Mouse (Mus musculus) midbrain, embryonic 11.5 days (tissue): ENCODE measurements at regions not wholly inside any gene's neighbourhood (a gene's known extent, or its start where the extent isn't known, plus 50 kb on each side); places are given as distances from the start of the nearest gene placed in this dataset.

ENCODE experiments used
- ATAC-seq: fragments of 200-750 bp; cut with Nextera tagmentation; 2 replicates; pipeline ENCODE4 v1.8.0; 2017; ENCODE audit warnings: moderate TSS enrichment, moderate library complexity; ENCODE audit not compliant: low FRiP score
- DNase-seq: peaks from one replicate; pipeline ENCODE4 v3.0.0; 2015; ENCODE audit warnings: low spot score; ENCODE audit errors: missing footprints
- H3K27ac ChIP-seq: fragments of 300-500 bp; sonication (generic); 2 replicates; pipeline ENCODE4 v1.5.1; 2014; ENCODE audit warnings: low read depth, low read length
- H3K27me3 ChIP-seq: fragments of 300-500 bp; sonication (generic); 2 replicates; pipeline ENCODE4 v1.6.1; 2014; ENCODE audit warnings: mild to moderate bottlenecking, low read length, moderate library complexity, mixed read lengths; ENCODE audit not compliant: control insufficient read depth, insufficient read depth
- H3K36me3 ChIP-seq: fragments of 300-500 bp; sonication (generic); 2 replicates; pipeline ENCODE4 v1.6.1; 2014; ENCODE audit warnings: mild to moderate bottlenecking, low read length, moderate library complexity, mixed read lengths; ENCODE audit not compliant: control insufficient read depth, insufficient read depth
- H3K4me1 ChIP-seq: fragments of 300-500 bp; sonication (generic); 2 replicates; pipeline ENCODE4 v1.6.1; 2014; ENCODE audit warnings: low read length; ENCODE audit not compliant: control insufficient read depth, insufficient read depth
- H3K4me2 ChIP-seq: fragments of 300-500 bp; sonication (generic); 2 replicates; pipeline ENCODE4 v1.6.1; 2014; ENCODE audit warnings: mild to moderate bottlenecking, moderate library complexity
- H3K4me3 ChIP-seq: fragments of 300-500 bp; sonication (generic); 2 replicates; pipeline ENCODE4 v1.5.1; 2014; ENCODE audit warnings: low read depth, low read length
- H3K9ac ChIP-seq: fragments of 300-500 bp; sonication (generic); 2 replicates; pipeline ENCODE4 v1.6.1; 2014; ENCODE audit warnings: low read length
- H3K9me3 ChIP-seq: fragments of 300-500 bp; sonication (generic); 2 replicates; pipeline ENCODE4 v1.6.1; 2016; ENCODE audit warnings: low read length; ENCODE audit not compliant: control insufficient read depth
- WGBS: fragments of 180-500 bp; shearing (Covaris S2); extraction: QIAGEN DNeasy Blood & Tissue Kit; methylation state at CpG from one replicate; pipeline ENCODE4 v1.1.7; 2014; 5-methylcytosine and 5-hydroxymethylcytosine counted together

DNA sequence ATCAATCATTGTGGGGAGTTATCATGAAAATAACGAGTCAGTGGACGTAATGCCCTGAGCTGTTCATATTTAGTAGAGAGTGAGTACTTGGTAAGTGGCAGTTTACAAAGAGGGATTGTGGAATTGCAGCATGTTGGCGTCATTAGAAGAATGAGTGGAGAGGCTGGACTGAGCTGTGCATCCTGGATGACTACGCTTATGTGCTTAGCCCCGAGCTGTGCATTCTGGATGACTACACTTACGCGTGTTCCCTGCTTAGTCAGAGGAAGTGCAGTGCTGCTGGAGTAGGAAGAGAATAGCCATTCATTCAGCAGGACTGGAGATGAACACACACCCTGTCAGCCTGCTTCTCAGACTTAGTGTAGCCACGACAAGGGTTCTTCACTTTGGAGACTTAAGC, 182.5 kb downstream of the Hhipl2 start:
- no peaks in the 10 kb centered on the region for H3K9me3 ChIP-seq
- no peak overlapping the region for H3K4me2 ChIP-seq
- no peaks in the 10 kb centered on the region for H3K4me1 ChIP-seq
- no peak overlapping the region for H3K27ac ChIP-seq
- H3K4me3 ChIP-seq, result no peak overlapping the region
- no peaks in the 10 kb centered on the region for H3K27me3 ChIP-seq
- H3K36me3 ChIP-seq, result no peaks in the 10 kb centered on the region
- WGBS, result 88% methylated on average over 8 of the region's 8 CpGs
- no peak for ATAC-seq
- H3K9ac ChIP-seq, result no peak overlapping the region
- DNase-seq, result no peak

DNA sequence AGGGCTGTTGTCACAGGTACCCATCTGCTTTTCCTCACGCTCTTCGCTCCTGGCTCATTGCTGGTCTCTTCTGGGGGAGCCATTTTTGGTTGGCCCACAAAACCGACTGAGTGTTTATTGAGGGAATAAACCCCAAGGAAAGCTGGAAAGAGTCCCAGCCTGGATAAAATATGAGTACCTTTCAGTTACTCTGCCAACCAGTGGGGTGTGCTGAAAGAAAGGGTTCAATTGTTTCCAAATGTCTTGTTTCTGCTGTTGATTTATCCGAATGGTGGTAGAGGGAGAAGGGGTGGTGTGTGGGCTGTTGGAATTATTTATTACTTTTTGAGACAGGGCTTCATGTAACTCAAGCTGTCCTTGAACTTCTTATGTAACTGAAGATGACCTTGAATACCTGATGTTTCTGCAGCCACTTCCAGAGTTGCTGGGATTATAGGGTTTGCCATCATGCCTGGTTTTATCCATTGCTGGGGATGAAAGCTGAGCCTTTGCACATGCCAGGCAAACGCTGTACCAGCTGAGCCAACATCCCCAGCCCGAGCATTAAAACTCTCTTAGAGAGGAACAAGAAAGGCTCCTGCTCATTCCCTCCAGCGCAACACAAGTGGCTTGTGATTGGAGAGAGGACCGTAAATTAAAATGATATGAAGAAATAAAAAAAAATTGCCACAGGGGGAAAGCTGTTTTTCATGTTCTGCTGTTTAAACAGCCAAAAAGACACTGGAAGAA, 194.1 kb downstream of the Hhipl2 start:
- WGBS, result 87% methylated on average over 8 of the region's 8 CpGs

DNA sequence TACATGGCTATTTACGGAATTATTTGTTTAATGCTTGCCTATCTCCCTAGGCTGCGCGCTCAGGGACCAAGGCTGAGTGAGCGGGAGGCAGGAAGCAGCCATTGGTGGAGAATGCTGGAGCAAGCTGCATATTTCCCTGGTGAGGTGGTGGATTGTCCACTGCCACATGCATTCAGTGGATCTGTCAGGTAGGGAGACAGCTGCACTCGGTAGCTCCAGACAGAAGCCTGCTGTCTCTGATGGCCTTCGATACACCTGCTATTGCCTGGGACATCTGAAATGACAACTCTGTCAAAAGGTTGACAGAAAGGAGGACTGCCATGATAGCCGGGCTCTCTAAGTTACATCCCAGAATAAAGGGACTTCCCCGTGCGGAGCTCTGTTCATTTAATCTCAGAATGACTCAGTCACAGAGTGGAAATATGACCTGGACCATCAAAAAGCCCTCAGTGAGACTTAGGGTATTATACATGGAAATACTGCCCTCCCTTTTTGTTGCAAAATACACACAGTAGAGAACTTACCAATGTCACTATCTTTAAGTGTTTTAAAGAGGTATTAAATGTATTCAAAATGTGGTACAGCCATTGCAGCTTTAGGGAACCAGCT, 201.5 kb downstream of the Hhipl2 start:
- no peak overlapping the region for H3K4me3 ChIP-seq
- 89% methylated on average over 9 of the region's 9 CpGs for WGBS
- H3K9me3 ChIP-seq, result no peaks in the 10 kb centered on the region
- H3K4me1 ChIP-seq, result no peaks in the 10 kb centered on the region
- no peak overlapping the region for H3K27ac ChIP-seq
- ATAC-seq (no peak), DNase-seq (no peak)
- H3K27me3 ChIP-seq, result no peaks in the 10 kb centered on the region
- no peak overlapping the region for H3K4me2 ChIP-seq
- H3K36me3 ChIP-seq, result no peaks in the 10 kb centered on the region
- H3K9ac ChIP-seq, result no peak overlapping the region

More for the DNA sequence above, 194.1 kb downstream of the Hhipl2 start:
- Histone ChIP-seq H3K4me2 (no peak overlapping the region), H3K9me3 (no peaks in the 10 kb centered on the region), H3K27me3 (no peaks in the 10 kb centered on the region), H3K36me3 (no peaks in the 10 kb centered on the region), H3K4me3 (no peak overlapping the region), H3K9ac (no peak overlapping the region), H3K4me1 (no peaks in the 10 kb centered on the region), H3K27ac (no peak overlapping the region)
- DNase-seq (no peak), ATAC-seq (no peak)

DNA sequence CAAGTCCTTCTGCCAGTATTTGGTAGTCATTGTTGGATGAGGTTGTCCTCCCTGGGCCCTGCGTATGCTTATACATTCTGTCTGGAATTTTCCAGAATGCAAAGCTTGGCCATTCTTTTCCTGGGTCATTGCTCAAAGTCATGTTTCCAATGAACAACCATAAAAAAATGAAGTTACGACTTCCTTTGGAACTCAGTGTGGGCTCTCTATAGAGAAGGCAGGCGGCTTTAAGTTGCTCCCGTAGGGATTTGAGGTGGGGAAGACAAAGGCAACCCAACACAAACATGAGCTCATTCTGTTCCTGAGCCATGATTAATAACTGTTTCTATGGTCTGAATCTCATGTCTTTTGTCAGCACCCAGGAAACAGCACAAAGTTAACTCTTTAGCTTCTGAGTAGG, 204.3 kb downstream of the Hhipl2 start:
- no peaks in the 10 kb centered on the region for H3K27me3 ChIP-seq
- H3K9me3 ChIP-seq, result no peaks in the 10 kb centered on the region
- no peak overlapping the region for H3K27ac ChIP-seq
- ATAC-seq, result no peak
- no peak overlapping the region for H3K4me3 ChIP-seq
- no peaks in the 10 kb centered on the region for H3K36me3 ChIP-seq
- H3K4me2 ChIP-seq, result no peak overlapping the region
- no peak for DNase-seq
- H3K9ac ChIP-seq, result no peak overlapping the region
- 70% methylated on average over 4 of the region's 4 CpGs for WGBS
- H3K4me1 ChIP-seq, result no peaks in the 10 kb centered on the region

DNA sequence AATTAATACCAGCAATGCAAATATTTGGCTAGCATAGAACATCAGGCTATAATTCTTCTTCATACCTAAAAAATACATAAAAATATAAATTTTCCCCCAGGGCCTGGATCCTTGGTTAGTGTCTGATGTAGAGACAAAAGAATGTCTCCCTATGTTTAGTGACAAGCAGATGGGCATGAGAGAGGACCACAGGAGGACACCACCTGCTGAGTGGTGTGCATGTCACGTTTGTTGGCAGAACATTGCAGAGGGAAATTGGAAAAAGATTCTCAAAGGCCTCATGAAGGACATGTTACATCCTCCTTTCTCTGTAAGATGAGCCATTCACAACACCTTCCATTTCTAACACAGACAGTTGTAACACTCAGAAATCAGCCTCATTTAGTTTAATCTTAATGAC, 206.3 kb downstream of the Hhipl2 start:
- Histone ChIP-seq H3K4me1 (no peaks in the 10 kb centered on the region), H3K4me3 (no peak overlapping the region), H3K9me3 (no peaks in the 10 kb centered on the region), H3K36me3 (no peaks in the 10 kb centered on the region), H3K27ac (no peak overlapping the region), H3K9ac (no peak overlapping the region), H3K4me2 (no peak overlapping the region), H3K27me3 (no peaks in the 10 kb centered on the region)
- ATAC-seq (no peak), DNase-seq (no peak)
- WGBS, result 51% methylated on average over 1 of the region's 1 CpGs

DNA sequence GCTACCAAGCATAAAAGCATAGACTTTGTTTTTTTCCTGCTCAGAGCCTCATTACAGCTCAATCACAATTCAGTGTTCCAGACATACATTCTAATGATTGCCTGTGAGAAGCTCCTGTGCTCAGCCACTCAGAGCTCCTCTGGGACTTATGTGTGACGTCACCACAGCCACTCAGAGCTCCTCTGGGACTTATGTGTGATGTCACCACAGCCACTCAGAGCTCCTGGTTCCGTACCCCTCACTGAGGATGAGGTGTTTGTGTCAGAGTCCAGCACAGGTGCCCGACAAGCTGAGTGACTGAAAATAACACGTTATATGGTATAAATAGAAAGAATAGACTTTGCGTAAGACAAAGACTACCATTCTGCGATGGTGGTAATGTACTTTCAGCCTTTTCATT, 215.8 kb downstream of the Hhipl2 start:
- no peaks in the 10 kb centered on the region for H3K27me3 ChIP-seq
- H3K4me2 ChIP-seq, result no peak overlapping the region
- H3K9me3 ChIP-seq, result no peaks in the 10 kb centered on the region
- H3K4me1 ChIP-seq, result no peaks in the 10 kb centered on the region
- no peak overlapping the region for H3K9ac ChIP-seq
- no peak for ATAC-seq
- no peak for DNase-seq
- no peak overlapping the region for H3K4me3 ChIP-seq
- no peak overlapping the region for H3K27ac ChIP-seq
- H3K36me3 ChIP-seq, result no peaks in the 10 kb centered on the region
- 88% methylated on average over 6 of the region's 6 CpGs for WGBS

DNA sequence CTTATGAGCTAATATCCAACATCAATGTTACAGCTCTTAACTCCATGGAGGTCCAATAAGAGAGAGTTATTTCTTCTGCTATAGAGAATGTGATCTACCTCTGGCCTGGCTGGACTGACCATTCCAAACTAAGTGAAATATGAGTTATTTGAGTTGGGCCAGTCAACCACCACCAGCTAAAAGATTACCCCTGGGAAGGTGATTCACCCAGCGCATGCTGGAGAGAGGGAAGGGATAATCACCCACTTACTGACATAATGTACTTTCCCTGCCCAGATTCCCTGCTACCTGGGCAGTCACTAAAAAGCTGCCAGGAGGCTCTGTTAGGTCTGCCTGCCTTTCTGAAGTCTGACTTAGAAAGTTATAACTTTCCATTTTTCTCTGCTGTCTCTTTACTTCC, 216.8 kb downstream of the Hhipl2 start:
- 85% methylated on average over 1 of the region's 1 CpGs for WGBS
- no peaks in the 10 kb centered on the region for H3K27me3 ChIP-seq
- no peak overlapping the region for H3K4me2 ChIP-seq
- DNase-seq (no peak), ATAC-seq (no peak)
- no peaks in the 10 kb centered on the region for H3K4me1 ChIP-seq
- no peaks in the 10 kb centered on the region for H3K9me3 ChIP-seq
- no peaks in the 10 kb centered on the region for H3K36me3 ChIP-seq
- H3K27ac ChIP-seq, result no peak overlapping the region
- H3K4me3 ChIP-seq, result no peak overlapping the region
- no peak overlapping the region for H3K9ac ChIP-seq

DNA sequence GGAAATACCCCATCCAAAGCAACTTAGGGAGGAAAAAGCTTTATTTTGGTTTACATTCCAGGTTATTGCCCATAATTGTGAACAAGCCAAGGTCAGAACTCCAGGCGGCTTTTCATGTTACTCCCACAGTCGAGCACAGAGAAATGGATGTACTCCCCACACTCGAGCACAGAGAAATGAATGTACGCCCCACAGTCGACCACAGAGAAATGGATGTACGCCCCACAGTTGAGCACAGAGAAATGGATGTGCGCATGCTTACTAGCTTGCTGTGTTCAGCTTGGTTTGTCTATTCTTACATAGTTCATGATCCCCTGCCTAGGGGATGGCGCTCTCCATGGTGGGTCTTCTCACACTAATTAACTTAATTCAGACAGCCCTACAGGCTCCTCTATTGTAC, 219.2 kb downstream of the Hhipl2 start:
- no peak for ATAC-seq
- H3K27ac ChIP-seq, result no peak overlapping the region
- no peak for DNase-seq
- H3K4me1 ChIP-seq, result no peaks in the 10 kb centered on the region
- no peaks in the 10 kb centered on the region for H3K27me3 ChIP-seq
- WGBS, result 85% methylated on average over 8 of the region's 8 CpGs
- no peak overlapping the region for H3K4me2 ChIP-seq
- H3K9ac ChIP-seq, result no peak overlapping the region
- no peak overlapping the region for H3K4me3 ChIP-seq
- H3K9me3 ChIP-seq, result no peaks in the 10 kb centered on the region
- no peaks in the 10 kb centered on the region for H3K36me3 ChIP-seq

DNA sequence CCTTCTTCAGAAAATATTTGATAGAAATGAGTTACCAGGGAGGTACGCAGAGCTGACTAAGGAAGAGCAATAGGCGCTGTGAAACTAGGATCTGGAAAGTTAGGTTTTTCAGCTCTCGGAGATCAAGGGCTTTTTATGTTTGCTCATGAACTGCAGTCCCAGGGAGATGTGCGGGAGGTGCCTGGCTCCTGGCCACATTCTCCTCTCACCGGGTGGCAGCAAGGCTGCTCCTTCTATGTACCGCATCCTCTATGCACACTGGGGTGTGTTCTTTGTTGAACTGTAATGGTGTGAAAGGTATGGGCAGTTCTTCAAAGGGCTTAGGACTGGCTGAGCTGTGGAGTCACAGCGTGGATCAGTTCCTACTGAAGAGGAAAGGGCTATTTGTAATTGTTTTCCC, 221.3 kb downstream of the Hhipl2 start:
- no peak overlapping the region for H3K4me2 ChIP-seq
- ATAC-seq (no peak), DNase-seq (no peak)
- 43% methylated on average over 7 of the region's 7 CpGs for WGBS
- no peaks in the 10 kb centered on the region for H3K27me3 ChIP-seq
- H3K36me3 ChIP-seq, result no peaks in the 10 kb centered on the region
- H3K9me3 ChIP-seq, result no peaks in the 10 kb centered on the region
- no peaks in the 10 kb centered on the region for H3K4me1 ChIP-seq
- no peak overlapping the region for H3K27ac ChIP-seq
- H3K4me3 ChIP-seq, result no peak overlapping the region
- no peak overlapping the region for H3K9ac ChIP-seq
